Mouse (Mus musculus): Measurements from ENCODE around the gene Hist2h2ac.
"Not testable (repeated sequence)": the region's sequence is repeated elsewhere in the genome, so short reads cannot be mapped to it uniquely, and the experiment has no call there.

Hist2h2ac gene

DNA sequence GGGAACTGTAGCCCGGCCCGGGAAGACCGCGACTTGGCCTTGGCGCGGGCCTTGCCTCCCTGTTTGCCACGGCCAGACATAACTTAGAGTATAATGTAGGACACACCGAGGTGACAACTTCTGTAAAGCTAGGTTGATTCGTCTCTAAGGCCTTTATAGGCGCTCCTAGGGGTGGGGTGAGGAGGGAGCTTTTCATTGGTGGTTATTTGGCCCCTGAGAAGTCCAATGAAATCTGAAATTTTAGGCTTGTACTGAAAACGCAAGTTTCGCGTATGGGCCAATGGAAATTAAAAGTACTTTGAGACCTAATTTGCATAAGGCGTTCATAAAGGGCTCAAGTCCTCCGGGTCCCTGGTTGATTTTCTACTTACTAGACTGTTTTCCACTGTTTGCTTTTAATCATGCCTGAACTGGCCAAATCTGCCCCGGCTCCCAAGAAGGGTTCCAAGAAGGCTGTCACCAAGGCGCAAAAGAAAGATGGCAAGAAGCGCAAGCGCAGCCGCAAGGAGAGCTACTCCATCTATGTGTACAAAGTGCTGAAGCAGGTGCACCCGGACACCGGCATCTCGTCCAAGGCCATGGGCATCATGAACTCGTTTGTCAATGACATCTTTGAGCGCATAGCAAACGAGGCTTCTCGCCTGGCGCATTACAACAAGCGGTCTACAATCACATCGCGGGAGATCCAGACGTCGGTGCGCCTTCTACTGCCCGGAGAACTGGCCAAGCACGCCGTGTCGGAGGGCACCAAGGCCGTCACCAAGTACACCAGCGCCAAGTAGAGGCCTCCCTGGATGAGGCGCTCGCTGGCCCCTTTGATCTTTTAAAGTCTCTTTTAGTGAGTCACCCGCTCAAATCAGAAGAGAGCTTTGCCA lies at the start of gene Hist2h2ac, which contains the start of gene Hist2h2be:
Hist2h2ac (minus strand) TSS at position 116 of the 875 bp plus-strand sequence.
Hist2h2be (plus strand) TSS at position 355 of the 875 bp plus-strand sequence.
- DNase-seq = peak; percentile 84

DNA sequence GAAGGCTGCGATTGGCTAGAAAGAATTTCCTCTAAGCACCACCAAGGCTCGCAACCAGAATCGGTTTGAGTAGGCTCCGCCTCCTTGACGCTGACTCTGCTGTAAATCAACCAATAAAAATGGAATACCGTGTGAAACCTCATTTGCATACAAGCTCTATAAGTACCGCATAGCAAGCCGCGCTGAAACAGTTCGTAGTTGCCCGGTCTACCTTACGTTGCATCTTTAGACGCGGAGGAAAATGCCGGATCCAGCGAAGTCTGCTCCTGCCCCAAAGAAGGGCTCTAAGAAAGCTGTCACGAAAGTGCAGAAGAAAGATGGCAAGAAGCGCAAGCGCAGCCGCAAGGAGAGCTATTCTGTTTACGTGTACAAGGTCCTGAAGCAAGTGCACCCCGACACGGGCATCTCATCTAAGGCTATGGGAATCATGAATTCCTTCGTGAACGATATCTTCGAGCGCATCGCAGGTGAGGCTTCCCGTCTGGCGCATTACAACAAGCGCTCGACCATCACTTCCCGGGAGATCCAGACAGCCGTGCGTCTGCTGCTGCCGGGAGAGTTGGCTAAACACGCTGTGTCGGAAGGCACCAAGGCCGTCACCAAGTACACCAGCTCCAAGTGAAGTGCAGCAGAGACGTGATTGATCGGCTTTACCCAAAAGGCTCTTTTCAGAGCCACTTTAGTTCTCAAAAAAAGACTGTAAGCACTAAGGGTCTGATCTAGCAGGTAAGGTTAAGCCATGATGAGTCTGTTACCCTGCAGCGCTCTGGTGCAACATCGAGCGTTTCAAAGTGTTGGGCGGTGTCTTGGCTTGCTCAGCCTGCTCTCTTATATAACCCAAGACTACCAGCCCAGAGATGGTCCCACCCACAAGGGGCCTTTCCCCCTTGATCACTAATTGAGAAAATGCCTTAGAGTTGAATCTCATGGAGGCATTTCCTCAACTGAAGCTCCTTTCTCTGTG lies 49.1 kb upstream of the Hist2h2ac start, which contains the start of gene Hist2h2bb:
Hist2h2bb (plus strand) TSS at position 242 of the 964 bp plus-strand sequence.
- DNase-seq = peak; percentile 93

DNA sequence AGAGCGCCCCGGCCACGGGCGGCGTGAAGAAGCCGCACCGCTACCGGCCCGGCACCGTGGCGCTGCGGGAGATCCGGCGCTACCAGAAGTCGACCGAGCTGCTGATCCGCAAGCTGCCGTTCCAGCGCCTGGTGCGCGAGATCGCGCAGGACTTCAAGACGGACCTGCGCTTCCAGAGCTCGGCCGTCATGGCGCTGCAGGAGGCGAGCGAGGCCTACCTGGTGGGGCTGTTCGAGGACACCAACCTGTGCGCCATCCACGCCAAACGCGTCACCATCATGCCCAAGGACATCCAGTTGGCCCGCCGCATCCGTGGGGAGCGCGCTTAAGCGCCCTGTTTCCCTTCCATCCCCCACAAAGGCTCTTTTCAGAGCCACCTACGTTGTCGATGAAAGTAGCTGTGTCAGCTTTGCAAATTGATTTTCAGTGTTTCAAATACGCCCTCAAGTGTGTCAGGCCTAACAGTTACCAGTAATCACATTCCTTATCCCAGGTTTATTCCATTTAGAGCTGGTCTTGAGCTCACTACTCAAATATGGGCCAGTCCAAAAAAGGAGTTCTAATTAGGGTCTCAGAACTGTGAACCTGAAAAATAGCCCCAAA lies 48.2 kb upstream of the Hist2h2ac start:
- not testable (repeated sequence) for DNase-seq

DNA sequence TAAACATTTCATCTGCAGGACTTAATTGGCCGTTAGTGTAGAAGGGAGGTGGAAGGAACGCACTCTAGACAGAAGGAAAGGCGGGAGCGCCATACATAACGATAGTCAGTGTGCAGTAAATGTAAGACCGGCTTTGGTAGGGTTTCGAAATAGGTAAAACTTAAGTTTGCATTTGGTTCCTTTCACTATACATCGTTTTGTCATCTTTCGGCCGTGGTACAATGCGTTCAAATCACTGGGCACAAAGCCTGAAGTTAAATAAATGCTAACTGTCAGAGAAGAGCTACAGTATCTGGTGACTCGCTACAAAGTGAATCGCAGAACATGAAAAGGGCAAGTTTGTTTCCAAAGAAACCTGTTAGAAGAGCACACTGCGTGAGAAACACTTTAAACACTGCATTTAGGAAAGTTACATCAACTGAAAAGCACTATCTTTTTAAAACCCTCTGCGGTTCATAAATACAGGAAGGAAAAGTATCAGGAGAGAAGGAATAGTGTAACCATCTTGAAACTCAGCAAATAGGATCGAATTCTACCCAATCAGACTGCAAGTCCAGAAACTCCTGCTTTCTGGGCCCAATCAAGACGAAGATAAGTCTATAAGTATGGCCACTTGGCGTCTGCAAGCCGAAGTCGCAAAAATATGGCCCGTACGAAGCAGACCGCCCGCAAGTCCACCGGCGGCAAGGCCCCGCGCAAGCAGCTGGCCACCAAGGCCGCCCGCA lies 47.5 kb upstream of the Hist2h2ac start, which contains the start of gene Hist2h3b:
Hist2h3b (plus strand) TSS at position 604 of the 725 bp plus-strand sequence.
- peak; percentile 86 for DNase-seq

DNA sequence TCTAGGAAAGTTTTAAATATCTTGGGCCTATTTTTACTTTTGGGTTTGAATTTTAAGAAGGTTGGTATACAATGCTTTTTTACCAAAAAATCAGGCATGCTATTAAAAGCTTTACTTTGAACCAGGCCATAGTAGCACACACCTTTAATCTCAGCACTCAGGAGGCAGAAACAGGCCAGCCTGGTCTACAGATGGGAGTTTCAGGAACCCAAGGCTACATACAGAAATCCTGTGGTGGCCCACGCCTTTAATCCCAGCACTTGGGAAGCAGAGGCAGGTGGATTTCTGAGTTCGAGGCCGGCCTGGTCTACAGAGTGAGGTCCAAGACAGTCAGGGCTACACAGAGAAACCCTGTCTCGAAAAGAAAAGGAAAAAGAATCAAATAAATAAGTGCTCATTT lies 46.9 kb upstream of the Hist2h2ac start:
- no peak for DNase-seq

DNA sequence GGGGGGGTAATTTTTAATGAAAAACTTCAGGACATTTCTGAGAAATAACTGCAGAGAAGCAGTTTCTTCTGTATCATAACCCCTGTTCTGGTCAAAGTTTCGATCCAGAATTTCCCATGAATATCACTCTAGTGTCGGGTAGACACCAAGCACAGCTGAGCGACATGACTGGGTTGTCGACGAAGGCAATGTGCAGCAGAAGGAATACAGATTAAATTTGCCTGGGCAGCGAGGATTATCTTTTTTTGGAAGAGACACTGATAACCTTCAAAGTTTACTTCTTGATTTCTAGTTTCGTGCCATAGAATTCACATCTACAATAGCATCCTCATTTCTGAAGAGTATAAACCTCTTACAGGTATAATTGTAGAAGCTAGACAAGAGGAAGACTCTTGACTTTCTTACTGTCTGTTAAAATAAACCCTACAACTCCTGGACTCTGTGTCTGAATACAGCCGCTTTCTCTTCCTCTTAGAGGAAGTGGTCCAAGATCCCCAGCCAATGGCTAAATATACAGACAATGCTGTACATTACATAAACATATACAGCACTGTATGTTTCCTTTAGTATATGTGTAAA lies 45.5 kb upstream of the Hist2h2ac start:
- no peak for DNase-seq

DNA sequence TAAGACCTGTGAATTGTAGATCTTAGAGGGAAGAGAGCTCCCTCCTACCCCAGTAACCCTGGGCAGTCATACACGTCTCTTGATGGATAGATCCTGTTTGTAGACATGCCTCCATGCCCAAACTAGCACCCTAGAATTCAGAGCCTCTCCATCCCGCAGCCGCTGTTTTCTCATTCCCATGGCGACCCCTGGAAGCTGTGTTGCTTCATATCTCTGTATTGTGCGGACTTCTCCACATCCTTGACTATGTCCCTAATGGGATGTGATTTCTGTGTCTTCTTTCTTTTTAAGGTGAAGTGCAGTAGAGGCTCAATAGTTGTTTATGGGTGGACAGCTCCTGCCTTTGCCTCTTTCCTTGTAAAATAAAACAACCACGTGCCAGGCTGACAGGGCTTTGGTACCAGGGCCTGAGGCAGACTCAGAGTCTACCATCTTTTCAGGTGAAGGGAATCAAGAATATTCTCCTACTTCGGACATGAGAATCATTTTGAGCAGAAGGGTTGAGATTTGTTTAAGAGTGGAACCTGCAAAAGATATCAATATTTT lies 43.8 kb upstream of the Hist2h2ac start:
- no peak for DNase-seq

DNA sequence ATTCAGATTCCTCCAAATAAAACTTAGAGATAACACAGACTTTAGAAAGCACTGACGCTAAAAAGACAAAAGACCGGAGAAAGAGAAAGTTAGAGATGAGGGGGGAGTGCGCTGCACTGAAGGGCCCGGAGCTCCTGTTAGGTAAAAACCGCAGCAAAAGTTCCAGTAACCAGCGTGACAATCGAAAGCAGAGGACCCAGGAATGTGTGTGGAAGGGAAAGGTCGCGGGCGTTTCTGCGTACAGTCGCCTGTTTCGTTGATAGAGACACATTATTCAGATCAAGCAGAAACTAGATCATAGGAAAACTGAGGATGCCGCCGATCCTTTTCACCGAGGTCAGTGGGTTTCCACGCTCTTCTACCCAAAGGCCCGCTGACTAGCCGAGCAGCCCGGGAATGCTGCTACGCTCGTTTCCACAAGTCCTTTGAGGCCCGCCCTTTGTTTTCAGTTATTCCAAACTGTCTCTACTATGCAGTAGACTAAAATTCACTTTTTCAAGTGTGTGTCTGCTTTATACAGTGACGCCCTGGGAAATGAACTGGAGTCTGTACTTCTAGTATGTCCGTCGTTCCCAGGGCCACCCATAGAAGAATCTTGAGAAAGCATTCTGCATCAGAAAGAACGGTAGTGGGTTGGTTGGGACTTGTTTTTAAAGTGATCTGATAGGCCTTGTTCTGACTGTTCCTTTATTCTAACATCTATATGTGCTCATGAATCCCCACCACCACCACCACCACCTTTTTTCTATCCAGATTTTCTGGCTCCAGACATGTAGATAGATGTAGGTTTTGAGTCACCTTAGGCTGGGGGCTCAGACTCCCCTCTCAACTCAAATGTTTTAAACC lies 43.1 kb upstream of the Hist2h2ac start:
- peak; percentile 62 for DNase-seq

DNA sequence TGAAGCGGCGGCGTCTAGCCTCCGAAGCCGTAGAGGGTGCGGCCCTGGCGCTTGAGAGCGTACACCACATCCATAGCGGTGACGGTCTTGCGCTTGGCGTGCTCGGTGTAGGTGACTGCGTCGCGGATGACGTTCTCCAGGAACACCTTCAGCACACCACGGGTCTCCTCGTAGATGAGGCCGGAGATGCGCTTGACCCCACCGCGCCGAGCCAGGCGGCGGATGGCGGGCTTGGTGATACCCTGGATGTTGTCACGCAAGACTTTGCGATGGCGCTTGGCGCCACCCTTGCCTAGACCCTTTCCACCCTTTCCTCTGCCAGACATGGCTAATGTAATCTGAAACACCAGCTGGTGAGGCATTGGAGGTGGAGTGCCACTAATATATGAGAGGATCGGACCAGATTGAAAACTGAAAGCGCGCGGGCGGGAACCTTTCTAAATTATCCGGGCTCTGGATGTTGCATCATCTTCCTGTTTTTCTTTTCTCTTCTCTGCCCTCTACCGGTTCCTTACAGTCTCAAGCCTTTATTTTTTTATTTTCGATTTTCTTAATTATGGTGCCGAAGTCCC lies 42.4 kb upstream of the Hist2h2ac start, which contains the start of gene Hist2h4:
Hist2h4 (minus strand) TSS at position 333 of the 572 bp plus-strand sequence.
- peak; percentile 95 for DNase-seq

DNA sequence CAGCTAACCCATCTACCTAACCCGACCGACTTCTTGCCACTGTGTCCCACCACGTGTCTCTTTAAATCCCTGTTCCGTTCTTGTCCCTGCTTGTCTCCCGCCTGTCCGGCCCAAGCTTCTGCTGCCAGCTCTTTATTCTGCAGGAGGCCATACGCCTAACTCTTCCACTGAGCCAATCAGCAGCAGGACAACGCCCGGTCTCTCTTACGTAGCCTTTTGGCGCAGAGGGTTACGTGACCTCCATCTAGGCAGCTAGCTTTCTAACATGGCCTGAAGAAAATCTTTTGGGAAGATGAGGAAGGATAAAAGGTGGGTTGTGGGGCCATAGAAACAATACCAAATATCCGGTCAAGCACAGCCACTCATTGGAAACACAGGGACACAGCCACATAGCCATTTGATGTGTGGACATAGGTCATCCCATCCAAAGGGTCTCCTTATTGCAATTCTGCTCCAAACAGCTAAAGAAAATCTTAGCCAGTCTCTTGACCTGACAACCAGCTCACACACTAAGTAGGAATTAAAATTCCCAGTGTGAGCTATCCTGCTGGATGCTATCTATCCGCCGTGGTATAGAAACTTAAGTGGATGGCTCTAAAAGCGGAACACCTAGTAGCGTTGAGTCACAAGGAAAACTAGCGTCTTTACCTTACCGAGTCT lies 41.7 kb upstream of the Hist2h2ac start:
- DNase-seq = peak; percentile 86

DNA sequence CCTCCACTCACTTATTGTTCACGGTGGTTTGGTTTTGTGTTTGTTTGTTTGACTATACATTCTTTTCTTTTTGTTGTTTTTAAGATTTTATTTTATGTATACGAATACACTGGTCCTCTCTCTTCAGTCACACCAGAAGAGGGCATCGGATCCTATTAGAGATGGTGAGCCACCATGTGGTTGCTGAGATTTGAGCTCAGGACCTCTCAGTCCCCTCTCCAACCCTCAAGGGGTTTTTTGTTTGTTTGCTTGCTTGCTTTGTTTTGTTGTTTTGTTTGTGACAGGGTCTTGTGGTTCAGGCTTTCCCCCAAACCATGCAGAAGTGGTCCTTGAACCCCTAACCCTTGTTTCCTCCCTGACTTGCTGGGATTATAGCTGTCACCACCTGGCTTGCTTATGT lies 40.9 kb upstream of the Hist2h2ac start:
- no peak for DNase-seq

DNA sequence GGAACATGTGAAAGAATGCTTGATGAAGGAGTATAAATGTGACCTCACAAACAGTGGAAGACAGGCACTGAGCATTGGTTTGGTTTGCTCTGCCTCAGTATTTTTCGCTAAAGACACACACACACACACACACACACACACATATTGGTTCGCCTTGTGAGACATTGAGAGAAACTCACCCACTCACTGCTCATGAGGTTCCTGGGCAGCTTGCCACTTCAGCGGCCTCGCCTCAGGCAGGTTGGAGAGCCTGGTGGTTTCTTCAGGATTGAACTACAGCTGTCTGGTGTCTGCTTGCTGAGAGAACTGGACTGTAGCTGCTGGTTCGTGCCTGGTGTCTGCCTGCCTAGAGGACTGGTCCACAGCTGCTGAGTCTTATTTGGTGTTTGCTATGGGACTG lies 39.5 kb upstream of the Hist2h2ac start:
- DNase-seq = no peak

DNA sequence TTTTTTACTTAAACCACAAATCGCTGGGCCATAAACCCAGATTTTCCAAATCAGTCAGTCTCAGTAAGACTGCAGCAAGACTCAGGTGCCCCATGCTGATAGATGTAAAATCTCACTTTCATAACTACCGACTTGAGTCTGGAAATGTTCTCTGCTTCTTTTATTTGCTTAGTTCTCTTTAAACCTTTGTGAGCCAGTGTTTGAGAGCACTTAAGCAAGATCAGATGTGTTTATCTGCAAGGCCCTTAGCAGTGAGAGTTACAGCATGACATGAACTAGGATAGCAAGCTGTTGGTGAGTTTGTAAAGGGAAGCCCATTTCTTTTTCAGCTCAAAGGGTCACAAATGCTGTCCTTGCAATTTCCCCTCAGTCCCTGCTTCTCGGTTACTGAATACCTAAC lies 36.5 kb upstream of the Hist2h2ac start:
- DNase-seq = no peak

DNA sequence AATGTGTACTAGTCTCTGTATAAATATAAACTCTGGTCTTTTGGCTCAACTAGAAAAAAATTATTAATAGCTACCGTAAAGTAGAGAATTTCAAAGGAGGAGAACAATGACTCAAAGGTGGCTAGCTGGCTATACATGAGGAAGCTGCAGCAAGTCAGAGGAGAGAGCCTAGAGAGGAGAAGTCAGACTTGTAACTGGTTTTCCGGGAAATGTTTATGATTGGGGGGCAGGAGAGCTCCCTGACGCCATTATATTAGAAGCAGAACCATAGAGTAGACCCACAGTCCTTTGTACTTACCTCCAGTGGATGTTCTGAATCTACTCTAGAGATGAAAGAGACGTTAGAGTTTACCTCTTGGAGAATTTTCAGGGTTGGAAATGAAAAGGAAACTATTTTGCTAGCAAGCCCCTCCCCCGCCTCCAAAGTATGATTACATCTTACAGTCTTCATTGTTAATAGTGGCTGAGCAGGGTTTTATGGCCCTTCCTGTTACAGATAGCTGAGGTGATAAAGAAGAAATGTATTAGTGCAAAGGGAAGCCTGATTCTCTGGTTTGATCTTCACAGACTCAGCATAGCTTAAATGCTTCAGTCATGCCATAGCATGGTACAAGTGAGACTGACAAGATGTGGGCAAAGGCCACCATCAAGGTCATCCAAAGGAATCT lies 35.4 kb upstream of the Hist2h2ac start:
- DNase-seq = no peak

DNA sequence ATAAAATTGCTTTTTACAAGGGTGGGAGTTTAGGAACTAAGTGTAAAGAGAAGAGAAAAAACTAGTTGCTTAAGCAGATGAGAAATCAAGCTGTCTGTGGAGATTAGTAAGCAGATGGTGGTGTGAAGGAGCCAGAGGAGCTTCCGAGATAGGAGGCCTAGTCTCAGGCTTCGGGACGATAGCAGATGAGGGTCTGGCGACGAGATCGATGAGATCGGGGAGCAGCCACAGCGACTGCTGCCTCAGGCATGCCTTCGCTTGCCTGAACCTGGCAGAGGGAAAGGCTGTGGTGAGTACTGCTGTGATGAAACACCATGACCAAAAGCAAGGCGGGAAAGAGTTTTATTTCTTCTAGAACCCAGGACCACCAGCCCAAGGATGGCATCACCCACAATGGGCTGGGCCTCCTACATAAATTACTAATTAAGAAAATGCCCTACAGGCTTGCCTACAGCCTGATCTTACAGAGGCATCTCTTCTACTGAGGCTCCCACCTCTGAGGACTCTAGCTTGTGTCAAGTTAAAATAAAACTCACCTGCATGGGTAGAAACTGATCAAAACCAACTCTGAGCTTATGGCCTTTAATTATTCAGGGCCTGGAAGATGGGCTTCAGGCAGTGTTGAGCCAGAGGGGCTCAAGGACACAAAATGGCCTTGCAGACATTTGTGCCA lies 34.1 kb upstream of the Hist2h2ac start:
- DNase-seq = no peak

DNA sequence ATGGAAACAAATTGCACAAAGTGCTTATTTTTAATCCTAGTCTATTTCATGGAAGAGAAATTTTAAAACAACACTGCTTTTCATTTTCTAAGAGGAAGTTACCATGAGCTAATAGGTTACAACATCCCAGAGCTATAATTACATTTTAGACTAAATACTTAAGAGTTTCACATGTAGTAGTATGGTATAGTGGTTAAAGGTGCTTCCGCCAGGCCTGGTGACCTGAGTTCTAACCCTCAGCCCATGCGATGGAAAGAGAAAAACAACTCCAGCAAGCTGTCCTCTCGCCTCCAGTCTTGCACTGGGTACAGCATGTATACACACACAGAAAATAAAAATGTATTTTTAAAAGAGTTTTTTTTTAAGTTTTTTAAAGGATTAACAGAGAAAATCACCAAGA lies 31.1 kb upstream of the Hist2h2ac start:
- no peak for DNase-seq

DNA sequence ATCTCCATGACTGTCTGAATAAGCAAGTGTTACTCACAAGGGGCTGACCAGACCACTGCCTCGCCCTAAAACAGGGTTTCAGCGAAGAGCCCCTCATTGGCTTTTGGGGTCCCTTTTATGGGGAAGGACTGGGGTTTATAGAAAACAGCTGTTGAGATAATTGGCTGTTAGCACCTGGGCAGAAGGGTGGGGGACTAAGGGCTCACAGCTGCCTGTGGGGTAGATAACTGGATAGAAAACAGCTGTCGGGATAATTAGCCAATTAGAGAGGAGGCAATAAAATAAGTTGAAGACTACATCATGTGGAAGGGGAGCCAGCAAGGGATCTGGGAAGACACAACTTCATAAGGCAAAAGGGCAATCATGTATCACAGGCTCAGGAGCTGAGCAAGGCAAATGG lies 30.2 kb upstream of the Hist2h2ac start:
- DNase-seq = no peak

DNA sequence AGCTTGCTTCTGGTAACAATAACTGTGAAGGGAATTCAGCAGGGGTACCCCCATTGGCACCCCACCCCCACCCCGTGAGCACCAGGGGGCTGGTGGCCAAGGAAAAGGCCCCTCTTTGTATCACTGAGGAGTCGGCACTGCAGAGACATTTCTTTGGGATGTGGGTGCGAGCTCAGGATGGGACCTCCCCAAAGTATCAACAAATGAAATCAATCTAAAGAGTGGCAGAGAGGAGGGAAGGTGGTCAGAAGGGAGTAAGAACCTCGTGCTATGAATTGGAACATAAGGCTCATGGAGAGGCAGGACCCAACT lies 28.3 kb upstream of the Hist2h2ac start:
- no peak for DNase-seq

All from kidney, postnatal 10 days (tissue).